Mouse (Mus musculus) CH12.LX (cell line): ENCODE measurements around the gene Larp4. TPM values are rescaled to one million over a fixed set of nuclear protein-coding genes. Genes with fewer than 3 reads are reported as not detected.

Experiments used
- DNase-seq: peaks from one replicate; pipeline ENCODE4 v3.0.0-alpha.2; 2013; ENCODE audit errors: extremely low read depth
- H3K27ac ChIP-seq: 2 replicates; pipeline ENCODE4 v1.5.1; 2012; ENCODE audit warnings: low read depth, mild to moderate bottlenecking, control low read depth, moderate library complexity; ENCODE audit not compliant: insufficient read depth
- H3K27me3 ChIP-seq: replicated peaks from 2 replicates; pipeline ENCODE3; 2012; ENCODE audit warnings: inconsistent platforms
- H3K36me3 ChIP-seq, 2 experiments: replicated peaks in 1 of 2; 2 replicates each; pipeline versions ENCODE3 to v1.6.1; 2012; ENCODE audit warnings: inconsistent platforms in 1 of 2, low read length in 1 of 2, mild to moderate bottlenecking in 1 of 2, mixed read lengths in 1 of 2, moderate library complexity in 1 of 2; ENCODE audit not compliant: control insufficient read depth in 1 of 2, insufficient read depth in 1 of 2
- H3K4me1 ChIP-seq, 2 experiments: 2 replicates each; pipeline ENCODE4 v1.6.1; 2012; ENCODE audit warnings: inconsistent platforms in 1 of 2, moderate library complexity in 1 of 2; ENCODE audit not compliant: insufficient read depth in 2 of 2, control insufficient read depth in 1 of 2
- H3K4me2 ChIP-seq: 2 replicates; pipeline ENCODE4 v1.6.1; 2012; ENCODE audit warnings: low read depth, mild to moderate bottlenecking, control low read depth; ENCODE audit not compliant: poor library complexity, insufficient read depth, severe bottlenecking
- H3K4me3 ChIP-seq, 3 experiments: fragments of 150-350 bp in 1 of 3; sonication (generic) in 1 of 3; replicated peaks in 1 of 3; 2 replicates each; pipeline versions ENCODE3 to v1.5.1; 2011 to 2012; ENCODE audit warnings: low read depth in 2 of 3, low read length in 2 of 3, mild to moderate bottlenecking in 2 of 3, moderate library complexity in 2 of 3, control low read depth in 1 of 3, improper control_type of control experiment in 1 of 3, inconsistent platforms in 1 of 3, mixed read lengths in 1 of 3; ENCODE audit not compliant: poor library complexity in 1 of 3
- H3K79me2 ChIP-seq: replicated peaks from 2 replicates; pipeline ENCODE4 v1.6.1; 2012; ENCODE audit warnings: mild to moderate bottlenecking, moderate library complexity; ENCODE audit not compliant: control insufficient read depth, poor library complexity, insufficient read depth, severe bottlenecking; ENCODE audit errors: extremely low read depth
- H3K9ac ChIP-seq: 2 replicates; pipeline ENCODE4 v1.6.1; 2012; ENCODE audit warnings: low read depth, mild to moderate bottlenecking, control low read depth, moderate library complexity; ENCODE audit not compliant: insufficient read depth
- H3K9me3 ChIP-seq: replicated peaks from 2 replicates; pipeline ENCODE3; 2012; ENCODE audit warnings: low read length, inconsistent platforms, mixed read lengths
- E2F4 ChIP-seq: IDR thresholded peaks from 2 replicates; pipeline ENCODE4 v1.6.1; 2011; ENCODE audit warnings: low read depth, low read length, improper control_type of control experiment; ENCODE audit not compliant: insufficient replicate concordance
- EP300 ChIP-seq: IDR thresholded peaks from 2 replicates; pipeline ENCODE4 v1.6.1; 2011; ENCODE audit warnings: low read length, improper control_type of control experiment
- IRF4 ChIP-seq: IDR thresholded peaks from 2 replicates; pipeline ENCODE4 v1.6.1; 2014; ENCODE audit warnings: low read depth, mild to moderate bottlenecking, inconsistent platforms, low read length, improper control_type of control experiment
- JUN ChIP-seq: IDR thresholded peaks from 2 replicates; pipeline ENCODE4 v1.6.1; 2011; ENCODE audit warnings: low read depth, mild to moderate bottlenecking, low read length, improper control_type of control experiment, moderate library complexity; ENCODE audit not compliant: insufficient read depth
- PAX5 ChIP-seq: IDR thresholded peaks from 2 replicates; pipeline ENCODE4 v1.6.1; 2012; ENCODE audit warnings: low read length, inconsistent platforms, mixed read lengths
- TCF12 ChIP-seq: IDR thresholded peaks from 2 replicates; pipeline ENCODE4 v1.6.1; 2014; ENCODE audit warnings: low read depth, mild to moderate bottlenecking, inconsistent platforms, low read length, improper control_type of control experiment
- UBTF ChIP-seq: IDR thresholded peaks from 2 replicates; pipeline ENCODE4 v1.6.1; 2012; ENCODE audit warnings: low read depth, mild to moderate bottlenecking, inconsistent platforms, low read length, improper control_type of control experiment, moderate library complexity
- ZNF384 ChIP-seq: IDR thresholded peaks from 2 replicates; pipeline ENCODE4 v1.6.1; 2012; ENCODE audit warnings: low read depth, low read length, improper control_type of control experiment, inconsistent platforms
- dilution Hi-C: fragments of 300-500 bp; cut with MboI; formaldehyde crosslinking; loops from 2 replicates; pipeline ENCODE4 v1.14.3; 2020; ENCODE audit warnings: low sequenced_read_pairs; ENCODE audit not compliant: extremely low pct_unique_long_range_greater_than_20kb, extremely low pct_ligation_motif_present
- in situ Hi-C: fragments of 300-500 bp; cut with MboI; formaldehyde crosslinking; loops from 3 replicates; pipeline ENCODE4 v1.14.3; 2019; ENCODE audit warnings: low sequenced_read_pairs, low pct_ligation_motif_present, low pct_unique_long_range_greater_than_20kb, mixed read lengths
- polyA plus RNA-seq: library from polyadenylated mRNA; unstranded; fragments of >175 nt; gene quantifications from 2 replicates; pipeline ENCODE4 v1.2.1, GENCODE M21; 2012; ENCODE audit warnings: low read depth; ENCODE audit not compliant: insufficient read length
- total RNA-seq, 2 experiments: library from RNA; depleted of rRNA; stranded (reverse); fragments of 300-350 nt in 1 of 2; fragments of >200 nt in 1 of 2; gene quantifications; 2 replicates each; pipeline ENCODE4 v1.2.3; 2012 to 2014

The Larp4 gene
- total and polyA plus RNA-seq, 3 experiments: 81.9 to 135 (median 96.3) TPM

DNA sequence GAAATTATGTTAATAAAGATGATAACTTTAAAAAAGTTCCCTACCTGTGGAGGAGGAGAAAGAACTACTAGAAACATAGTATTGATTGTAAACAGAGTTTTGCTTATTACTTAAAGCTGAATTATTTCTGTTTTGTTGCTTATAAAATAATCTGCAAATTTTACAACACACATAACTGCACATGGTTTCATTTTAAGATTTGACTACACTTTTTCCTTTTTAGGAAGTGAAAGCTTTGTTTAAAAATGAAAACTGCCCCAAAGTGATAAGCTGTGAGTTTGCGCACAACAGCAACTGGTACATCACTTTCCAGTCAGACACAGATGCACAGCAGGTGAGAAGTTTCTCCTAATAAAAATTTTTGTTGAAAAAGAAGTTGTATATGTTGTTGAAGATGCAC is 23.2 kb downstream of the Larp4 start:
- in situ Hi-C loops: no loop called here
- dilution Hi-C loops: no loop called here
- no peaks in the 10 kb centered on the region for H3K9me3 ChIP-seq
- no peaks in the 10 kb centered on the region for H3K27me3 ChIP-seq
- no peak for TF ChIP-seq TCF12
- TF ChIP-seq IRF4: peak; percentile 62
- TF ChIP-seq UBTF: no peak
- no peak for TF ChIP-seq E2F4
- peak; percentile 73 for TF ChIP-seq EP300
- H3K36me3 ChIP-seq: peaks cover 36 to 78% of the 10 kb centered on the region in 2 experiments
- H3K4me1 ChIP-seq: peaks cover 0 to 41% of the 10 kb centered on the region in 2 experiments; a peak in 2 of 4 replicates
- H3K79me2 ChIP-seq: peaks cover 7% of the 10 kb centered on the region
- H3K4me3 ChIP-seq: no peak overlapping the region
- H3K4me2 ChIP-seq: no peak overlapping the region
- no peak overlapping the region; the same call in 1 of the 2 replicates for H3K27ac ChIP-seq
- no peak overlapping the region for H3K9ac ChIP-seq
- no peak for DNase-seq

DNA sequence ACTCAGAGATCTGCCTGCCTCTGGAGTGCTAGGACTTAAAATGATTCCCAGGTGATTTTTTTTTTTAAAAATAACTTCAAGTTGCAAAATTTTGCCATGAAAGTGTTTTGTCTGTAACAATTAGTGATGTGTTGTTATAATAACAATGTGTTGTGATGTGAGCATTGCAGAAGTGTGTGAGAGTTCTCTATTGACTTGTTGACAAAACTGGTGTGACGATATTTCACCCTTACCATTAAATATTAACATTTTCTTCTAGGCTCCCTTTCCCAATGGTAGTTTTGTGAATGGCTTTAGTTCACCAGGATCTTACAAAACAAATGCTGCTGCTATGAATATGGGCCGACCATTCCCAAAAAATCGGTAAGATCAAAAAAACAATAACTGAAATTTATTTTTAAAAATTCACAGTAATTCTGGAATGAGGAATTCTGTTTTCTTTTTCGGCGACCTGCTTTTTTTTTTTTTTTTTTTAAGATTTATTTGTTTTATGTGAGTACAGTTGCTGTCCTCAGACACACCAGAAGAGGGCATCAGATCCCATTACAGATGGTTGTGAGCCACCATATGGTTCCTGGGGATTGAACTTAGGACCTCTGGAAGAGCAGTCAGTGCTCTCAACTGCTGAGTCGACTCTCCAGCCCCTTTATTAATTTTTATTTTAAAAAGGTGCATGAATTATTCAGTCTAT is 27.4 kb downstream of the Larp4 start:
- in situ Hi-C loops (no loop called here), dilution Hi-C loops (no loop called here)
- TF ChIP-seq PAX5 (no peak), ZNF384 (0 out of 2 replicates have a peak, but pooled peaks have one; percentile 24)
- no peak overlapping the region for H3K4me3 ChIP-seq
- H3K9ac ChIP-seq: no peak overlapping the region
- no peak overlapping the region for H3K4me2 ChIP-seq
- peaks cover 2% of the 10 kb centered on the region for H3K79me2 ChIP-seq
- no peak for DNase-seq
- peaks cover 24 to 71% of the 10 kb centered on the region in 2 experiments for H3K36me3 ChIP-seq
- H3K9me3 ChIP-seq: no peaks in the 10 kb centered on the region
- H3K27ac ChIP-seq: no peak overlapping the region
- no peaks in the 10 kb centered on the region for H3K27me3 ChIP-seq
- peaks cover 5 to 57% of the 10 kb centered on the region in 2 experiments; a peak in 3 of 4 replicates for H3K4me1 ChIP-seq

DNA sequence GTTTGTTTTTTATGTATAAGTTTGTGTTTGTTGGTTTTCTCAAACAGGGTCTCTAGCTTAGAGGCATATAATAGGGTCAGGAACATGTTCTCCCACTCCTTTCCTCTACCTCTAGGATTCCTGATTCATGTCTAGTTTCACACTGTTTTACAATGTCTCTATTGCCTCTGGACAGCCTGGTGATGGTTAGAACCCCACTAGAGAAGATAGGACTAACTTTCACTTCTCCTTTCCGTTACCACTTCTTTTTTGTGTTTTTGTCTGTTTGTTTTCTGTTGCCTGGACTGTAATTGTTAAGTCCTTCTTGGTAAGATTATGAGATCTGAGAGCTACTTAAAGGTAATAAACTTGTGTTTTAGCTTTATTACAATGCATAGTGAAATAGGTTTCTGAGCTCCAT is 29.5 kb downstream of the Larp4 start:
- peaks cover 7 to 48% of the 10 kb centered on the region in 2 experiments; a peak in 3 of 4 replicates for H3K4me1 ChIP-seq
- H3K9me3 ChIP-seq: no peaks in the 10 kb centered on the region
- H3K4me3 ChIP-seq: no peak overlapping the region
- no peak overlapping the region for H3K9ac ChIP-seq
- in situ Hi-C loops: no loop called here
- H3K79me2 ChIP-seq: no peaks in the 10 kb centered on the region; the same call in 1 of the 2 replicates
- no peaks in the 10 kb centered on the region for H3K27me3 ChIP-seq
- dilution Hi-C loops: no loop called here
- 0 out of 2 replicates have a peak overlapping the region, but pooled peaks have one; percentile 11 for H3K4me2 ChIP-seq
- peak; percentile 77 for DNase-seq
- TF ChIP-seq JUN: no peak
- peak; percentile 96 for TF ChIP-seq EP300
- TF ChIP-seq IRF4: peak; percentile 97
- peaks cover 29 to 75% of the 10 kb centered on the region in 2 experiments for H3K36me3 ChIP-seq
- peak overlapping the region; percentile 45 for H3K27ac ChIP-seq
